Mouse (Mus musculus): ENCODE measurements around the gene Sh3bp5l. TPM values are rescaled to one million over a fixed set of nuclear protein-coding genes. Genes with fewer than 3 reads are reported as not detected.
"Not testable (repeated sequence)": the region's sequence is repeated elsewhere in the genome, so short reads cannot be mapped to it uniquely, and the experiment has no call there.

Gene Sh3bp5l
- polyA plus RNA-seq, 1 experiment from 2014 or later = 53.4 TPM

DNA sequence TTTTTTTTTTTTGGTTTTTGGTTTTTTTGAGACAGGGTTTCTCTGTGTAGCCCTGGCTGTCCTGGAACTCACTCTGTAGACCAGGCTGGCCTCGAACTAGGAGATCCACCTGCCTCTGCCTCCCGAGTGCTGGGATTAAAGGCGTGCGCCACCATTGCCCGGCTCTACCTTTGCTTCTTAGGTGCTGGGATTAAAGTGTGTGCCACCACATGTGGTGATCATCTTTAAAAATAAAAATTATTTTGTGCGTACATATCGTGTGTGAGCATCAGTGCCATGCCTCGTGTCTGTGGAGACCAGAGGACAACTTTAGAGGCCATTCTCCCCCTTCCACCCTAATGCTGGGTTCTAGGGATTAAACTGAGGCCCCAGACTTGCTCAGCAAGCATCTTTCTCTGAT, 25.2 kb upstream of the Sh3bp5l start:
- not testable (repeated sequence) for H3K9me3 ChIP-seq; H3K27me3 ChIP-seq (replicated peaks); H3K4me3 ChIP-seq; H3K36me3 ChIP-seq (replicated peaks); ATAC-seq (replicated peaks); H3K9ac ChIP-seq; H3K27ac ChIP-seq; H3K4me2 ChIP-seq
- H3K4me1 ChIP-seq = peaks cover 25% of the 10 kb centered on the region
- WGBS = 92% methylated on average over 8 of the region's 8 CpGs

DNA sequence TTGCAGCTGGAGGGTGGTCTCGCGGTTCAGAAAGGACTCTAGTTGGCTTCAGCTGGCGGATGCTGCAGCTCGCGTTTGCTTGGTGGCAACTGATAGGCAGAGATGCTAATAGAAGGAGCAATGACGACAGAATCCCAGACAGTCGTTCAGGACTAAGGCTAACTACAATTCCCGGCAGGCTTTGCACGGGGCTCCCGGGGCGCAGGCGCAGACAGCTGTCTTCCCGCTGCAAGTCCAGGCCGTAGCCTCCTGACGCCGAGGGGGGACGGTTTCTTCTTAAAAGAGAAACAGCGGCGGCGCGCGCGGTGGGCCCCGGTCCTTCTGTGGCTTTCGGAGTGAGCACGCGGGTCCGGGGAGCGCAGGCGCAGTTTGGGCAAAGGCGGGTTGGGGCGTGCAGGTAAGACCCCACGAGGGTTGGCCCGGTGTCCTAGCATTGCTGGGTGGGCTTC, 23.6 kb upstream of the Sh3bp5l start, which contains the start of gene Zfp692:
TSS of gene Zfp692 (plus strand) at position 210 of the 449 bp plus-strand sequence.
- Histone ChIP-seq H3K4me3 (peak within 1 kb of the TSS; percentile 59), H3K9me3 (no peaks in the 10 kb centered on the region), H3K36me3 (replicated peaks) (no peaks in the 10 kb centered on the region), H3K27me3 (replicated peaks) (0 out of 2 replicates have a peak, but pooled peaks cover 3% of the 10 kb centered on the region), H3K9ac (peak within 1 kb of the TSS; percentile 71), H3K4me2 (peak within 1 kb of the TSS; percentile 98), H3K27ac (peak within 1 kb of the TSS; percentile 80), H3K4me1 (peaks cover 25% of the 10 kb centered on the region)
- WGBS = under 1% methylated on average over 34 of the region's 34 CpGs
- ATAC-seq (replicated peaks) = peak; percentile 87

DNA sequence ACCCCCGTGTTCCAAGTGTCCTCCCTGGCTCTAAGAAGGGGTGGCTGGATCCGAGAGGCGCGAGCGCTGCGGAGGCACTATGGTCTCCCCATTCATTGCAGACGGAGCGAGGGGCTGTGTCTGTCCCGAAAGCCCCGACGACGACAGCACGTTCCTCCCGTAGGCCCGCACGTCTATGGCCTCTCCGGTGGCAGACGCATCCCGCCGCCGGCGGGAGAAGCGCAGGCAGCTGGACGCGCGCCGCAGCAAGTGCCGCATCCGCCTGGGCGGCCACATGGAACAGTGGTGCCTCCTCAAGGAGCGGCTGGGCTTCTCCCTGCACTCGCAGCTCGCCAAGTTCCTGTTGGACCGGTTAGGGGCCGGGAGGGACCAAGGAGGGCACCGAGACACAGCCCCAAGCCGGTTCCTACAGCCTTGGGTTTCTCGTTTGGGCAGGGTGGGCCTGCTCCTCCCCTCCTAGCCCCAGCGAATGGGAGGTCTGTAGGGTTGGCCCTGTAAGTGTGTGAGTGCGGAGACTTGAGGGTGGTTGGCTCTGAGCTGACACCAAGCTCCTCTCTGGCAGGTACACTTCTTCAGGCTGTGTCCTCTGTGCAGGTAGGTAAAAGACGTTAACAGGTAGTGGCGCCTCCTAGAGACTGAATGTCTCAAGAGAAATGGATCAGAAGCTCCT, 23.0 kb upstream of the Sh3bp5l start:
- WGBS = under 1% methylated on average over 42 of the region's 42 CpGs
- Histone ChIP-seq H3K4me1 (peaks cover 25% of the 10 kb centered on the region), H3K4me3 (peak overlapping the region; percentile 59), H3K4me2 (peak overlapping the region; percentile 98), H3K9me3 (no peaks in the 10 kb centered on the region), H3K9ac (peak overlapping the region; percentile 71), H3K27me3 (replicated peaks) (0 out of 2 replicates have a peak, but pooled peaks cover 3% of the 10 kb centered on the region), H3K27ac (peak overlapping the region; percentile 80), H3K36me3 (replicated peaks) (no peaks in the 10 kb centered on the region)
- ATAC-seq (replicated peaks) = peak; percentile 35

- Histone ChIP-seq H3K4me3 (no peak overlapping the region), H3K9me3 (no peaks in the 10 kb centered on the region), H3K4me2 (no peak overlapping the region), H3K36me3 (replicated peaks) (no peaks in the 10 kb centered on the region), H3K4me1 (peaks cover 22% of the 10 kb centered on the region), H3K27ac (no peak overlapping the region), H3K9ac (no peak overlapping the region), H3K27me3 (replicated peaks) (0 out of 2 replicates have a peak, but pooled peaks cover 3% of the 10 kb centered on the region)
- WGBS = 93% methylated on average over 9 of the region's 9 CpGs
- ATAC-seq (replicated peaks) = no peak
These were observed 21.9 kb upstream of the Sh3bp5l start for GRCm38 (mm10) chr11:58308661-58309060.

- Histone ChIP-seq H3K27ac (no peak overlapping the region), H3K36me3 (replicated peaks) (peaks cover 20% of the 10 kb centered on the region)
- 86% methylated on average over 6 of the region's 6 CpGs for WGBS
These were observed 16.5 kb upstream of the Sh3bp5l start for GRCm38 (mm10) chr11:58314069-58314468.

DNA sequence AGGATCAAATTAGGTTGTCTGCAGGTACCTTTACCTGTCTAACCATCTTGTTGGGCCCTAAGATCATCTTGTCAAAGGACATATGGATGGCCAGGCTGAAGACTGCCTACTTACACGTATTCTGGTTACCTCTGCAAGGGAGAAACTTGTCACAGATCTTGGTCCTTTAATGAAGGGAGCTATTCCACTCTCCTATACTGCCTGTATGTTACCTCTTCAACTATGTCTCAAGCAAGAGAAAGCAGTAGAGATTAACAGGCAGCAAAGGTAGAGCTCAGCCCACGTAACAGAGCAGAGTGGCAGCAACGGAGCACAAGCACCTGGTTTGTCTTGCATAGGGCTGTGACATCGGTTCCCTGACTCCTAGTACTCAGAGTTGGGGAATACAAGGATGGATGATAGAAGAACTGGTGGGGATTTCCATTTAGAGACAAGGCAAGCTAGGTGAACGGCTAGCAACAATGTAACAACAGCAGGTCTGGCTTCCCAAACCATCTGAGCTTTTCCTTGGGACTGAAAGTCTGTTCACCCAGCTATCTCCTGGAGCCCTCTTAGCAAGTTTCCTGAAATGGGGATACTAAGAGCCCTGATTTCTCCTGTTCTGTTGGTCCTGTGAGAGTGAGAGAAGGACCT, 14.9 kb upstream of the Sh3bp5l start:
- Histone ChIP-seq H3K27me3 (replicated peaks) (no peaks in the 10 kb centered on the region), H3K9ac (no peak overlapping the region), H3K9me3 (no peaks in the 10 kb centered on the region), H3K4me2 (no peak overlapping the region), H3K4me1 (no peaks in the 10 kb centered on the region), H3K36me3 (replicated peaks) (peaks cover 23% of the 10 kb centered on the region), H3K27ac (no peak overlapping the region), H3K4me3 (no peak overlapping the region)
- WGBS = 94% methylated on average over 5 of the region's 5 CpGs
- no peak for ATAC-seq (replicated peaks)

More at GRCm38 (mm10) chr11:58314069-58314468, 16.5 kb upstream of the Sh3bp5l start:
- Histone ChIP-seq H3K9ac (no peak overlapping the region), H3K4me2 (no peak overlapping the region), H3K9me3 (no peaks in the 10 kb centered on the region), H3K27me3 (replicated peaks) (no peaks in the 10 kb centered on the region), H3K4me1 (no peaks in the 10 kb centered on the region), H3K4me3 (no peak overlapping the region)
- no peak for ATAC-seq (replicated peaks)

DNA sequence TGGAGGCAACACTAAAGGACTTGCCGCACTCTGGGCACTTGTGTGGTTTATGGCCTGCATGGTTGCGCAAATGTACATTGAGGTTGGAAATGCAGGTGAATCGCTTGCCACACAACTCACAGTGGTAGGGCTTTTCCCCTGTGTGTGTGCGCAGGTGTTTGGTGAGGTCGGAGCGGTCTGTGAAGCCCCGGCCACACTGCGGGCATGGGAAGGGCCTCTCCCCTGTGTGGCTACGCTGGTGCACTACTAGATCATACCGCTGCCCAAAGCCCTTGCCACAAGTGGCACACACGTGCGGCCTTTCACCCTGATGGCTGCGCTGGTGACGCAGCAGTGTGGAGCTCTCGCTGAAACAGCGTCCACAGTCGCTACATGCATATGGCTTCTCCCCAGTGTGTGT, 14.2 kb upstream of the Sh3bp5l start:
- H3K4me1 ChIP-seq = peaks cover 2% of the 10 kb centered on the region
- peak; percentile 44 for ATAC-seq (replicated peaks)
- H3K27me3 ChIP-seq (replicated peaks) = no peaks in the 10 kb centered on the region
- no peak overlapping the region for H3K27ac ChIP-seq
- H3K4me2 ChIP-seq = no peak overlapping the region
- 85% methylated on average over 17 of the region's 17 CpGs for WGBS
- peaks cover 23% of the 10 kb centered on the region for H3K36me3 ChIP-seq (replicated peaks)
- H3K9ac ChIP-seq = no peak overlapping the region
- no peak overlapping the region for H3K4me3 ChIP-seq
- H3K9me3 ChIP-seq = no peaks in the 10 kb centered on the region

DNA sequence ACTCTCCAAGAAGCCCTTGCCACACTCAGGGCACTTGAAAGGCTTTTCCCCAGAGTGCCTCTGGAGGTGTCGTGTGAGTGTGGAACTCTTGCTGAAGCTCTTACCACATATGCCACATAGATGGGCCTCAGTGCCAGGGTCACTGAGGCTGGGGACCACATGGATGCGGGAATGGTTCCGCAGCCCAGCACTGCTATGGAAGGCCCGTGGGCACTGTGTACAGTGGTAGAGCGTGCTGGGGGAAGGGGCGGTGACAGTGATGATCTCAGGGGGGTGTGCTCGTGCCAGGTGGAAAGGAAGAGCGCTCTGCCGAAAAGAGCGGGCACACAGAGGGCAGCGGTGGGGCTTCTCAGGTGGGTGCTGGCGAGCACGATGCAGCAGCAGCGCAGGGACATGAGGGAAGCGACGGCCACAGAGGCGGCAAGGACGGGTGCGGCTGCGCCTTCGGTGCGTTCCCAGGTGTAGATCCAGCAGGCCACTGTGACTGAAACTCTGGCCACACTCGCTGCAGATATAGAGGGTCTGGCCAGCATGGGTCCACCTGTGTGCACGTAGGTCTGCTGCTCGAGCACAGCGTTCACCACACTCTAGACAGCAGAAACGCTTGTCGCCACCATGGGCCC, 13.6 kb upstream of the Sh3bp5l start:
- WGBS = 69% methylated on average over 28 of the region's 28 CpGs
- ATAC-seq (replicated peaks) = peak; percentile 57; the same call in 1 of the 2 replicates
- Histone ChIP-seq H3K27me3 (replicated peaks) (no peaks in the 10 kb centered on the region), H3K36me3 (replicated peaks) (peaks cover 23% of the 10 kb centered on the region), H3K9me3 (no peaks in the 10 kb centered on the region), H3K4me1 (peaks cover 7% of the 10 kb centered on the region), H3K4me2 (no peak overlapping the region), H3K27ac (no peak overlapping the region), H3K9ac (no peak overlapping the region), H3K4me3 (no peak overlapping the region)

DNA sequence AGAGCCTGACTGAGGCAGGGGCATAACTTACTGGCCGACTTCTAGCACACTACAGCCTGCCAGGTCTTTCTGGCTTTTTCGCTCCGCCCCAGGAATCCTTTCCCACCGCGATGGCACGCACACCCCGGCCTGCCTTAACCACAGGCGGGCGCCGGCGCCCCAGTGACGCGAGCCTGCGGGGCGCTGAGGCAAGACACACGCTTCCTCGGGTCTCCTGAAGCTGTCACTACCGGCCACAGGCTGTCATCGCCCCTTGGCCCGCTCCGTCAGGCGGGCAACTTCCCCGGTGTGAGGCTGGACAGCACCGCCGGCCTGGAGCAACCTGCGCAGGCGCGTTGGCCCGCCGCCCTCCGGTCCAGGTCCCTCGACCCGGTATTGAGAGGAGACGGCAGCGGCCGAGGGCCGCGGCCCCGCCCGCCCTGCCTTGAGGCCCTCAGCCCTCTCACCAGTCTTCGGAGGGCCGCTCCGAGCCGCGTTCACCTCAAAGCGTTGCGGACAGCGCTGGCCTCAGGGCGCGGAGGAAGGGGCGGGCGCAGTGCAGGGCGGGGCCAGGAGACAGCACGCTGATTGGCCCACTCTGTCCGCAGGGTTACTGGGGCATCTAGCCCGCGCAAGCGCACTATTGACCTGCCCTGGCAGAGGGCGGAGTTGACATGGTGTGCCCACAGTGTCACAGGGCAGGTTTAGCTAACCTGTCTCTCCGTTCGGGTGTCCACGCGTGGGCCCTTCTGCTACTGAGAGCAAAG, 7.5 kb upstream of the Sh3bp5l start:
- under 1% methylated on average over 63 of the region's 63 CpGs for WGBS
- Histone ChIP-seq H3K9me3 (no peaks in the 10 kb centered on the region), H3K36me3 (replicated peaks) (0 out of 2 replicates have a peak, but pooled peaks cover 8% of the 10 kb centered on the region), H3K4me3 (peak overlapping the region; percentile 76), H3K4me1 (peaks cover 26% of the 10 kb centered on the region), H3K4me2 (peak overlapping the region; percentile 70), H3K27ac (peak overlapping the region; percentile 97), H3K9ac (peak overlapping the region; percentile 93), H3K27me3 (replicated peaks) (no peaks in the 10 kb centered on the region)
- ATAC-seq (replicated peaks) = peak; percentile 98

- WGBS = 16% methylated on average over 24 of the region's 24 CpGs
- Histone ChIP-seq H3K9ac (peak overlapping the region; percentile 93), H3K27ac (peak overlapping the region; percentile 97), H3K9me3 (no peaks in the 10 kb centered on the region), H3K4me3 (peak overlapping the region; percentile 76), H3K4me1 (peaks cover 29% of the 10 kb centered on the region), H3K4me2 (peak overlapping the region; percentile 70), H3K27me3 (replicated peaks) (no peaks in the 10 kb centered on the region), H3K36me3 (replicated peaks) (0 out of 2 replicates have a peak, but pooled peaks cover 8% of the 10 kb centered on the region)
- ATAC-seq (replicated peaks) = peak; percentile 31; the same call in 1 of the 2 replicates
These were observed 6.8 kb upstream of the Sh3bp5l start for GRCm38 (mm10) chr11:58323570-58324340.

DNA sequence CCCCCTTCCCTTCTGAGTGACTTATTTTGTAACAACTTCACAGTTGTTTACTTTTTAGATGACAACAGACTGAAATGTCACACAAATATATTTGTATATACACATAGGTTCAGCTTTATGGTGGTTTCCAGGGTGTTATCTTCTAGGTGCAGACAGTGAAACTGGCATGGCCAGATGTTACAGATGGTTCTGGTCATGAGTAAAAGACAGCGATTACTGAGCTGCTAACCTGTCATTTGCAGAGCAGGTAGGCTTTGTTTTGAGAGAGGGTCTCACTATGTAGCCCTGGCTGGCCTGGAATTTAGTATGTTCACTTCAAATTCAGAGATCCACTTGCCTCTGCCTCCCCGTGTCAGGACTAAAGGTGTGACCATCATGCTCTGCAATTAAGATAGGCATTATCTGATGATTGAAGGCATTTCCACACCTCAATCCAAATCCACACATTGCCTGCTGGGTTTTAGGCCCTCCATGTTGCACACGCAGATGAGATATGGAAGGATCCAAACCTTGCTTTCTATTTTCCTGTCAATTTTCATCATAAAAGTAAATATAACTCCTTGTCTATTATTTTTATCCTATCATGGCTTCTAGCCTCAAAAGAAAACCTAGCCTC, 5.8 kb upstream of the Sh3bp5l start:
- Histone ChIP-seq H3K9me3 (no peaks in the 10 kb centered on the region), H3K4me3 (no peak overlapping the region), H3K36me3 (replicated peaks) (0 out of 2 replicates have a peak, but pooled peaks cover 6% of the 10 kb centered on the region), H3K27me3 (replicated peaks) (no peaks in the 10 kb centered on the region), H3K4me2 (no peak overlapping the region), H3K27ac (no peak overlapping the region), H3K9ac (no peak overlapping the region), H3K4me1 (peaks cover 38% of the 10 kb centered on the region)
- 91% methylated on average over 3 of the region's 3 CpGs for WGBS
- no peak for ATAC-seq (replicated peaks)
